6 mouse cellular contexts compared by ENCODE assay signal in genomic region chr14:84074984-84075383, GRCm38 (mm10).
A peak's percentile ranks its signal among the peaks of the same experiment; 100 is the strongest.
DNase-seq lines count a peak whose midpoint lies in the region; ATAC-seq and TF ChIP-seq lines count a peak whose summit lies in the region.
"Not testable (repeated sequence)": the region's sequence is repeated elsewhere in the genome, so short reads cannot be mapped to it uniquely, and the experiment has no call there.

No protein-coding gene starts in this region.

- not testable (repeated sequence) for H3K36me3 ChIP-seq in MEL (ENCODE audit: control insufficient read depth in 1 of 2, insufficient read depth in 2 of 2, low read length in 2 of 2); testis, adult 2 months (ENCODE audit: control insufficient read depth, insufficient read depth, low read length)

- H3K4me1 ChIP-seq in MEL (ENCODE audit: control insufficient read depth in 1 of 2, insufficient read depth in 2 of 2, low read length in 2 of 2): peaks cover 8 to 14% of the 10 kb centered on the region in 2 experiments
- H3K4me1 ChIP-seq in testis, adult 2 months (ENCODE audit: control insufficient read depth, insufficient read depth, low read length): not testable (repeated sequence)

- ATAC-seq in granulocyte monocyte progenitor cell, adult 5-6 weeks (replicated peaks; ENCODE audit: poor library complexity, severe bottlenecking): peak; percentile 67
- 0 out of 2 replicates have a peak, but pooled peaks have one; percentile 39 for ATAC-seq in megakaryocyte progenitor cell, adult 5-6 weeks (replicated peaks; ENCODE audit: poor library complexity)

- H3K79me2 ChIP-seq in MEL (ENCODE audit: control insufficient read depth, insufficient read depth, low read length, poor library complexity): not testable (repeated sequence)

- not testable (repeated sequence) for TF ChIP-seq POLR2A in MEL (IDR thresholded peaks at IDR 0.05; ENCODE audit: control insufficient read depth in 1 of 2, insufficient read depth in 1 of 2, low read depth in 1 of 2, low read length in 2 of 2, poor library complexity in 1 of 2)
- 0 out of 2 replicates have a peak, but pooled peaks have one; percentile 26 for TF ChIP-seq POLR2A in testis, adult 2 months (IDR thresholded peaks at IDR 0.05; ENCODE audit: control insufficient read depth, low read depth, low read length)

- TF ChIP-seq RAD21 in MEL (IDR thresholded peaks at IDR 0.05; ENCODE audit: low read depth, low read length): not testable (repeated sequence)

- not testable (repeated sequence) for TF ChIP-seq CTCF in MEL (IDR thresholded peaks at IDR 0.05 in 2 of 3, conservative IDR thresholded peaks at IDR 0.05 in 1 of 3; ENCODE audit: control insufficient read depth in 1 of 3, insufficient read depth in 1 of 3, low read depth in 2 of 3, low read length in 3 of 3, poor library complexity in 1 of 3, severe bottlenecking in 1 of 3); testis, adult 2 months (IDR thresholded peaks at IDR 0.05; ENCODE audit: control insufficient read depth, insufficient read depth, insufficient replicate concordance, low read depth, low read length)

- not testable (repeated sequence) for H3K9ac ChIP-seq in MEL (ENCODE audit: control insufficient read depth, low read depth, low read length, poor library complexity, severe bottlenecking)

- DNase-seq in 416B (ENCODE audit: low read depth) (peak; percentile 75), MEL (ENCODE audit: low read depth, low spot score) (peak; percentile 84), MEL-GATA-1-ER (ENCODE audit: extremely low read depth, low read depth) (peak; percentile 27)

- H3K4me3 ChIP-seq in MEL (ENCODE audit: control insufficient read depth in 1 of 2, insufficient read depth in 1 of 2, low read depth in 2 of 2, low read length in 2 of 2): not testable (repeated sequence)
- H3K4me3 ChIP-seq in testis, adult 2 months (ENCODE audit: control insufficient read depth, low read depth, low read length): peak overlapping the region; percentile 53; the same call in 1 of the 2 replicates

- TF ChIP-seq EP300 in MEL (IDR thresholded peaks at IDR 0.05; ENCODE audit: low read depth in 1 of 2, low read length in 2 of 2): peak; percentile 62 to 79

- not testable (repeated sequence) for H3K27me3 ChIP-seq in MEL (ENCODE audit: control insufficient read depth in 1 of 2, insufficient read depth in 2 of 2, low read length in 2 of 2); testis, adult 2 months (ENCODE audit: control insufficient read depth, insufficient read depth, low read length)

- not testable (repeated sequence) for H3K9me3 ChIP-seq in MEL (replicated peaks; ENCODE audit: insufficient read depth, low read length)

- peak overlapping the region; percentile 84 for H3K27ac ChIP-seq in MEL (ENCODE audit: control insufficient read depth, low read depth, low read length)
- peak overlapping the region; percentile 83 for H3K27ac ChIP-seq in testis, adult 2 months (ENCODE audit: control insufficient read depth, insufficient read depth, low read depth, low read length)

TF ChIP-seq in MEL, 35 proteins besides CTCF, POLR2A, EP300 and RAD21:
- TF ChIP-seq NRF1 (IDR thresholded peaks at IDR 0.05; ENCODE audit: insufficient read depth, low read depth, low read length, poor library complexity, severe bottlenecking): 0 out of 2 replicates have a peak, but pooled peaks have one; percentile 14
- peak; percentile 35; the same call in 1 of the 2 replicates for TF ChIP-seq GATA1 (IDR thresholded peaks at IDR 0.05; ENCODE audit: low read depth, low read length)
- TF ChIP-seq MYC (IDR thresholded peaks at IDR 0.05; ENCODE audit: low read depth, low read length): peak; percentile 43; the same call in 1 of the 2 replicates
- peak; percentile 23; the same call in 1 of the 2 replicates for TF ChIP-seq TCF12 (IDR thresholded peaks at IDR 0.05; ENCODE audit: low read depth, low read length)
- peak; percentile 77; the same call in 1 of the 2 replicates for TF ChIP-seq MYB (IDR thresholded peaks at IDR 0.05; ENCODE audit: low read depth, low read length)

Comparison
In these comparisons a context has a peak if more than half of its experiments do, and no peak if none do; other contexts are left out.
1. DNase-seq: peak in every context shown above with its lines; median percentile 84 in MEL; 75 in 416B; 27 in MEL-GATA-1-ER.